Mouse (Mus musculus) heart, adult 8-10 months (tissue): Measurements from ENCODE around the gene Pdik1l. TPM values are rescaled to one million over a fixed set of nuclear protein-coding genes. Genes with fewer than 3 reads are reported as not detected.

Source experiments
- DNase-seq: peaks from one replicate; pipeline ENCODE4 v3.0.0; 2022; ENCODE audit warnings: low spot score
- total RNA-seq, 4 experiments: library from RNA; stranded (reverse); gene quantifications; 2 replicates each; pipeline ENCODE4 v1.2.4; 2022

The Pdik1l gene
- 1 to 10 TPM; 6.2 to 7.6 (median 6.7) TPM for total RNA-seq

GRCm38 (mm10) chr4:134287575-134288025, at the start of gene Pdik1l:
Pdik1l (minus strand) TSS chr4:134287895.
- peak; percentile 63 for DNase-seq

- no peak for DNase-seq
These were observed 42.6 kb upstream of the Pdik1l start for GRCm38 (mm10) chr4:134330281-134330680.

- DNase-seq = no peak
These were observed 41.1 kb upstream of the Pdik1l start for GRCm38 (mm10) chr4:134328832-134329231.

- no peak for DNase-seq
These were observed 40.5 kb upstream of the Pdik1l start for GRCm38 (mm10) chr4:134328151-134328550.

- no peak for DNase-seq
These were observed 39.3 kb upstream of the Pdik1l start for GRCm38 (mm10) chr4:134326859-134327530.

- no peak for DNase-seq
These were observed 37.0 kb upstream of the Pdik1l start for GRCm38 (mm10) chr4:134324655-134325054.

GRCm38 (mm10) chr4:134321524-134321923, 33.8 kb upstream of the Pdik1l start:
- DNase-seq = no peak

GRCm38 (mm10) chr4:134319674-134320073, 32.0 kb upstream of the Pdik1l start:
- DNase-seq = no peak

- no peak for DNase-seq
These were observed 31.4 kb upstream of the Pdik1l start for GRCm38 (mm10) chr4:134319074-134319473.

- DNase-seq = no peak
These were observed 28.7 kb upstream of the Pdik1l start for GRCm38 (mm10) chr4:134316390-134316789.

- DNase-seq = peak; percentile 41
These were observed 27.8 kb upstream of the Pdik1l start for GRCm38 (mm10) chr4:134315470-134315869.

- peak; percentile 56 for DNase-seq
These were observed 27.2 kb upstream of the Pdik1l start, which contains the start of gene Trim63 for GRCm38 (mm10) chr4:134314876-134315275. Trim63 (plus strand) TSS chr4:134315120.

GRCm38 (mm10) chr4:134314081-134314655, 26.5 kb upstream of the Pdik1l start:
- DNase-seq = no peak

GRCm38 (mm10) chr4:134312901-134313300, 25.2 kb upstream of the Pdik1l start:
- no peak for DNase-seq

GRCm38 (mm10) chr4:134312341-134312740, 24.6 kb upstream of the Pdik1l start:
- DNase-seq = no peak

- no peak for DNase-seq
These were observed 24.1 kb upstream of the Pdik1l start for GRCm38 (mm10) chr4:134311784-134312183.

- DNase-seq = no peak
These were observed 23.0 kb upstream of the Pdik1l start for GRCm38 (mm10) chr4:134310656-134311055.

GRCm38 (mm10) chr4:134310106-134310505, 22.4 kb upstream of the Pdik1l start:
- no peak for DNase-seq

GRCm38 (mm10) chr4:134307367-134308072, 19.8 kb upstream of the Pdik1l start:
- DNase-seq = peak; percentile 49

- DNase-seq = no peak
These were observed 19.3 kb upstream of the Pdik1l start for GRCm38 (mm10) chr4:134306963-134307362.

- no peak for DNase-seq
These were observed 14.4 kb upstream of the Pdik1l start for GRCm38 (mm10) chr4:134302084-134302483.

- peak; percentile 69 for DNase-seq
These were observed 12.6 kb upstream of the Pdik1l start for GRCm38 (mm10) chr4:134300316-134300715.

- no peak for DNase-seq
These were observed 11.8 kb upstream of the Pdik1l start for GRCm38 (mm10) chr4:134299498-134299810.
